Mouse (Mus musculus): ENCODE measurements at regions not wholly inside any gene's neighbourhood (a gene's known extent, or its start where the extent isn't known, plus 50 kb on each side); places are given as distances from the start of the nearest gene placed in this dataset.
A peak's percentile ranks its signal among the peaks of the same experiment; 100 is the strongest.

DNA sequence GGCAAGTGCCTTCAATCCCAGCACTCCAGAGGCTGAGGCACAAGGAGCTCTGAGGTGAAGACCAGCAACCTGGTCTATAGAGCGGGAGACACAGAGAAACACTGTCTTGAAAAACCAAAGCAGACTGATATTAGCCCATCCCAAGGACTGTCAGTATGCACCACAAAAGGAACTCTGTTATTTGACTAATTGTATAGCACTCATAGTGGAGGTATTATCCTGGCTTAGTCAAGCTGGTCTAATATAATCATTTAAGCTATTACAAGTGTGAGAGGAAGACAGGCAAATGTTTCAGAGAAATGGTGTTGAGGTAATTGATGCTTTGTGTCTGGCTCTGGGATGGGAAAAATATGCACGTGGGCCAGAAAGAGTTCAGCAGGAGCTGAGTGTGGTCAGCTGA lies 121.3 kb upstream of the Vegfc start:
- DNase-seq (ENCODE audit: low spot score) = no peak

DNA sequence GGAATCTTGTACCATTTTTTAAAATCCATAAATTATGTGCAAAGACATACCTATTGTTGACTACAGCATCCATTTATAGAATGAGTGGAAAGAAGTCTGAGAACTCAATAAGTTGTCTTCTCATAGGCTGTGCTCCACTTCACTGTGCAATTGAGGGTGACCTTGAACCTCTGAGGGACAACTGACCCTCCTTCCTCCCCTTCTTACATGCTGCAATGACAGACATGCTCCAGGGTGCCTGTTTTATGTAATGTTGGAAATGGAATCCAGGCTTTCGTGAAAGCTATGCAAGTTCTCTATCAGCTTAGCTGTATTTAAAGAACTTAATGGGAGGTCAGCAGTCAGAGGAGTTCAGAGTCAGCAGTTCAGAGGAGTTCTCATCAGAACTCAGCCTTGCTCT lies 118.9 kb upstream of the Vegfc start:
- DNase-seq (ENCODE audit: low spot score) = peak; percentile 2

- no peak for DNase-seq (ENCODE audit: low spot score)
Observed at GRCm38 (mm10) chr8:53962993-53963392, 114.4 kb upstream of the Vegfc start.

GRCm38 (mm10) chr8:53984296-53984695 lies 93.1 kb upstream of the Vegfc start:
- no peak for DNase-seq (ENCODE audit: low spot score)

GRCm38 (mm10) chr8:53985685-53986084 lies 91.7 kb upstream of the Vegfc start:
- DNase-seq (ENCODE audit: low spot score) = no peak

DNA sequence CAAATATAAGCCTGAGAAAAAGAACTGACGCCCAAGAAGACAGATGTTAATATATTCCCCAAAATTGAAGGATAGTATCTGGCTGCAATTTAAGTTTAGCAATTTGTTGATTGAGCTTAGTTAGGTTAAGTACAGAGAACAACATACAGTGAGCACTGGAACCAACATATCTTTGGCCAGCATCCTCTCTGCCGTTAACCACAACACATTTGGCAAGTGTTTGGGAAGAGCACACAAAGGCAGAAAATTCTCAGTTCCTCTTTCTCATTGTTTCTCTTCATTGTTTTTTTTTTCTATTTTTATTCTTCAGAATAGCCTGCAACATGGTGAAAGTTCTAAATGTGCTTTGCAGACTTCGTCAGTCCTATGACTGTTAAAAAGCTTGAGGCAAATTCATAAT lies 83.2 kb upstream of the Vegfc start:
- DNase-seq (ENCODE audit: low spot score) = no peak

GRCm38 (mm10) chr8:53997461-53997860 lies 79.9 kb upstream of the Vegfc start:
- DNase-seq (ENCODE audit: low spot score) = no peak

DNA sequence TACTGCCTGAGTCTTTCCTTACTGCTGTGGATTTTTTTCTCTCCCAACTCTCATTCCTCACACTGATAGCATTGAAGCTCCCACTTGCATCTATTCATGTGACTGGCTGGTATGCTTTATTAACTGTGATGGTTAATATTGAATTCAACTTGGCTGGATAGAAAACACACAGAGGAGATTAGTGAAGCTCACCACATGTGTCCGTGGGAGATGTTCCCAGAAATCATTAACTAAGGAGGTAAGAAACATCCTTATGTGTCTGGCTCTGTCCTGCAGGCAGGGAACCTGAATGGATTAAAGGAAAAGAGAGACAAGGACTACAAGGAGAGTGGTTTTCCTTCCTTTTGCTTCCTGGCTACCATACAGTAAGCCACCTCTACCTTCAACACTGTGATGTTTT lies 74.5 kb upstream of the Vegfc start:
- DNase-seq (ENCODE audit: low spot score) = no peak

GRCm38 (mm10) chr8:54014096-54014495 lies 63.3 kb upstream of the Vegfc start:
- DNase-seq (ENCODE audit: low spot score) = no peak

DNA sequence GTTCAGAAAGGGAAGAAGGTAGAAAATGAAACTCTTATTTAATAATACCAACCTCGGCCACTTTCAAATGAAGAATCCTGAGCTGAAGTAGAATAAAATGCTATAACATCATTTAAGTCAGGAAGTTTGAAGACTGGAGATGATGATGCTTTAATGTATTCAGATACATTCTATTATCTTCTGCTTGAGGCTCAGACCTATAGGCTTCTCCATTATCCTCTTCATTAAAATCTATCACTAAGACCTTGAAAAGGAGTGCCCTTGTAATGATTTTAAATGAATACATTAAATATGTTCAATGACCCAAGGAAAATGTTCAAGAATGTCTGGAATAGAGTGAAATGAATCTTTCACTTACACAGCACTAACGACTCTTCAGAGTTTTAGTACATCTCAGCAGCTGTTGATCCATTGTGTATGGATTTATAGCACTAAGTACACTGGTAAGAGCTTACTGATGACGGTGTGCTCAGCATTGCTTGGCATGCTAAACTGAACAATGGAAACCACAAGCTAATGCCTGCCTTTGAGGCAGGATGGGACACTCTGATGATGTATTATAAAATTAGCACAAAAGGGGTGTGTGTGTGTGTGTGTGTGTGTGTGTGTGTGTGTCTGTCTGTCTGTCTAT lies 58.8 kb upstream of the Vegfc start:
- DNase-seq (ENCODE audit: low spot score) = no peak

Data from yolk sac, embryonic 10.5 days (tissue).